Mouse (Mus musculus): ENCODE results near the gene Fyb2. TPM values are rescaled to one million over a fixed set of nuclear protein-coding genes. Genes with fewer than 3 reads are reported as not detected.

The Fyb2 gene
- polyA plus RNA-seq, 1 experiment from 2014 or later, result 0.09 TPM

DNA sequence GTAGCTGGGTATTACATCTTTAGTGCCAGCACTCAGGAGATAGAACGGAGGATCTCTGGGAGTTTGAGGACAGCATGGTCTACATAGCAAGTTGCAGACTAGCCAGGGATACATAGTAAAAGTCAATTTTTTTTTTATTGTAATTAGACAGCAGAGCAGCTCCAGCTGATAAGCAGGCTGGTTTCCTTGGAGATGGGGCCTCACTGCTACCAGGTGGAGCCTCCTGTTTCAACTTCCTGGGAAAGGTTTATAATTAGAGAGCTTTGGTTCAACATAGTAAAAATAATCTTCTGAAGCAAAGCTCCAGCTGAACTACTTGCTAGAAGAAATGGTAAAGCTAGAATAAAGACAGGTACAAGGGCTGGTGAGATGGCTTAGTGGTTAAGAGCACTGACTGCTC lies 136.8 kb downstream of the Fyb2 start:
- H3K36me3 ChIP-seq, result no peaks in the 10 kb centered on the region
- no peaks in the 10 kb centered on the region for H3K9me3 ChIP-seq (replicated peaks)
- no peak overlapping the region for H3K27ac ChIP-seq (replicated peaks)
- DNase-seq (ENCODE audit: low spot score), result no peak
- H3K27me3 ChIP-seq (ENCODE audit: low read depth, poor library complexity, severe bottlenecking), result no peaks in the 10 kb centered on the region
- no peak overlapping the region for H3K4me3 ChIP-seq
- peaks cover 3% of the 10 kb centered on the region for H3K4me1 ChIP-seq
- WGBS, result 79% methylated on average over 1 of the region's 1 CpGs

DNA sequence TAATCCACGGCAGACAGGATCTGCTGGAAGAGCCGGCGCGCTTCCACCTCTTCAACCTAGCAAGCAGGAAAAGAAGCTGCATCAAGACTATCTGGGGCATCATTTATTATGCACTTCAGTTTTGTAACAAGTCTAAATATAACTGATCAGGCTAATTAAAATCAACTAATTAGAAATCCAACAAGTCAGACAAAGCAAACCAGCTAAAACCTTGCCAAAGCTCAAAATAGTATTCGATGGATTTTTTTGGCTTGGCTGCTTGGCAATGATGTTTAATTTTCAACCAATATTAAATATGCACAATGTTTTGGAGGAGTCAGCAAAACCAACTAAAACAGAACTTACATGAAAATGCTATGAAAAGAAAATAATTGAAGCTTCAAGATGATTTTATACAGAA lies 138.0 kb downstream of the Fyb2 start:
- no peaks in the 10 kb centered on the region for H3K4me1 ChIP-seq
- no peaks in the 10 kb centered on the region for H3K9me3 ChIP-seq (replicated peaks)
- no peaks in the 10 kb centered on the region for H3K36me3 ChIP-seq
- DNase-seq (ENCODE audit: low spot score), result no peak
- H3K27ac ChIP-seq (replicated peaks), result no peak overlapping the region
- 96% methylated on average over 5 of the region's 5 CpGs for WGBS
- H3K4me3 ChIP-seq, result no peak overlapping the region
- H3K27me3 ChIP-seq (ENCODE audit: low read depth, poor library complexity, severe bottlenecking), result no peaks in the 10 kb centered on the region

Other genes with a start within 250 kb of the Fyb2 start
- 0.12 TPM in 1 of 2 replicates, not detected in the other for gene C8b, start 147.1 kb upstream of the Fyb2 start, polyA plus RNA-seq (2016; fragmentation: Nextera tagmentation; extraction: Ambion mirVana)
- gene Gm17662, start 56.1 kb upstream of the Fyb2 start, polyA plus RNA-seq (2016; fragmentation: Nextera tagmentation; extraction: Ambion mirVana), result not detected in 2 replicates
- 0.24 TPM in 1 of 2 replicates, not detected in the other for gene C8a, start 37.1 kb upstream of the Fyb2 start, polyA plus RNA-seq (2016; fragmentation: Nextera tagmentation; extraction: Ambion mirVana)
- 1.9 and 2.6 TPM in 2 replicates for gene Prkaa2, start 196.4 kb downstream of the Fyb2 start, polyA plus RNA-seq (2016; fragmentation: Nextera tagmentation; extraction: Ambion mirVana)
- 44.5 and 55.6 TPM in 2 replicates for gene Plpp3, start 243.9 kb downstream of the Fyb2 start, polyA plus RNA-seq (2016; fragmentation: Nextera tagmentation; extraction: Ambion mirVana)

Measured in midbrain, embryonic 10.5 days (tissue).